Mouse (Mus musculus): ENCODE measurements around the gene Plcb3. TPM values are rescaled to one million over a fixed set of nuclear protein-coding genes. Genes with fewer than 3 reads are reported as not detected.

Plcb3 gene
- polyA plus RNA-seq, 1 experiment from 2014 or later, result 53.5 TPM

DNA sequence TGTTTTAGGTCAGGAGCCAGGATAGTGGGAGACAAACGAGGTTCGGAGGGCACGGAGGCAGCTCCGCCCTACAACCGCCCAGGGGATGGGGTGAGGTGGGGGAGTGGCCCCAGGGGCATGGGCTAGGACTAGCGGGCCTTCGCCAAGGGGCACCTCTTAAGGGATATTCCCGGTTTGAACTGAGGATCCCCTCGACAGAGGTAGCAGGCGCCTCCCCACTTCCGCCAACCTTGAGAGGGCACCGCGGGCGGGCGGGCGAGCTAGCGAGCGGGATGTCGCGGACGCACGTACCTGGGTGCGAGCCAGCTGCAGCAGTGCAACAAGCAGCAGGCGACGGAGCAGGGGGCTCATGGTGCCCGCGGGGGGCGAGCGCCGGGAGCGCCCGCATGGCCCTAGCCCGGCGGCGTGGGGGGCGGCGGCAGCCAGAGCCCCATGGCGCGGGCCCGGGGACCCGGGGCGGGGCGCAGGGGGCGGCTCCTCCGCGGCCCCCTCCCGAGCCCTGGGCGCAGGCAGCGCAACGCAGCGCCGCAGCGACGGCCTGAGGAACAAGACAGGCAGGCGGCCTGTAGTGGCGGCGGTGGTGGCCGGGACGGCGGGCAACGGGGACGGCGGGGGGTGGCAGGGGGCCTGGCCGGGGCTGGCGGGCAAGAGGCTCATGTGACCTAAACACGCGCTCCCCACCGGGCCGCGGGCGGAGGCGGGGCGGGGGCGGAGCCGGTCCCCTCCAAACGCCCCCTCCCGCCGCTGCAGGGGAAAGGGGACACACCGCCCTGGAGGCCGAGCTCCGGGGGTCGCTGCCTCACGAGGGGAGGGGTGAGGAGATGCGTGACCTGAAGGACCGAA, 11.0 kb upstream of the Plcb3 start, which contains the start of gene Vegfb:
Vegfb (minus strand) TSS at position 591 of the 843 bp plus-strand sequence.
- ATAC-seq (ENCODE audit: borderline replicate concordance, extremely low read depth, low FRiP score, low TSS enrichment), result peak; percentile 62
- peaks cover 26% of the 10 kb centered on the region for H3K4me1 ChIP-seq
- peak within 1 kb of the TSS; percentile 93 for H3K4me3 ChIP-seq
- peak within 1 kb of the TSS; percentile 92 for H3K27ac ChIP-seq
- peaks cover 25% of the 10 kb centered on the region for H3K36me3 ChIP-seq
- under 1% methylated on average over 64 of the region's 85 CpGs for whole genome bisulfite sequencing
- H3K27me3 ChIP-seq, result no peaks in the 10 kb centered on the region
- peak within 1 kb of the TSS; percentile 95 for H3K9ac ChIP-seq
- H3K4me2 ChIP-seq, result peak within 1 kb of the TSS; percentile 89
- no peaks in the 10 kb centered on the region for H3K9me3 ChIP-seq

DNA sequence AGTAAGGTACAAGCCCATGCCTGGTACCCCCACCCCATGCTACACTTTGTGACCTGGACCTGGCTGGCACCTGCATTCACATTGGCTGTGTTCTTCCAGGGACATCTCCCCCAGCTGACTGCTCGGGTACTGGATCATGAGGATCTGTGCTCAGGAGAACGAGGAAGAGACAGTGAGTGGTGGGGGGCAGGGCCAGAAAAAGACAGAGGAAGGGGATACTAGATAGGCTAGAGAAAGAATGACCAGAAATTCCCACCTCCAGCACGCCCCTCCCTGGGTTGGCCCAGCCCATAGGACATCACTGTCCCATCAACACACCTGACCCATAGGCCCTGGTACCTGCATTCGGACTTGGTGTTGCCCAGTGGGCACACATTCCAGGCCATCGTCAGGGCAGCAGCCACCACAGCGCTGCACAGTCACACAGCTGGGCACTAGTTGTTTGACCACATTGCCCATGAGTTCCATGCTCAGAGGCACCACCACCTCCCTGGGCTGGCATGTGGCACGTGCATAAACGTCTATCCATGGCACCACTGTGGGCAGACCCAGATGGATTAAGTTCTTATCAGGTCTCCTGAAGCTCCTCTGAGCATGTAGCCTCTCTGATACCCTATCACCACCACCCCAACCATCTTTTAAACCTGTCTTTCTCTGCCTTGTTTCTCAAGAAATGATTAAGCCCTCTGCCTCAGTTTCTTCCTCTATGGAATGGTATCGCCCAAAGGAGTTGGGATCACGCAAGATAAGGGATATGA, 9.9 kb upstream of the Plcb3 start:
- H3K27ac ChIP-seq, result no peak overlapping the region
- peak overlapping the region; percentile 95; the same call in 1 of the 2 replicates for H3K9ac ChIP-seq
- ATAC-seq (ENCODE audit: borderline replicate concordance, extremely low read depth, low FRiP score, low TSS enrichment), result no peak
- H3K36me3 ChIP-seq, result peaks cover 28% of the 10 kb centered on the region
- WGBS, result 72% methylated on average over 10 of the region's 10 CpGs
- H3K4me3 ChIP-seq, result peak overlapping the region; percentile 93
- peak overlapping the region; percentile 89 for H3K4me2 ChIP-seq
- peaks cover 26% of the 10 kb centered on the region for H3K4me1 ChIP-seq
- no peaks in the 10 kb centered on the region for H3K27me3 ChIP-seq
- no peaks in the 10 kb centered on the region for H3K9me3 ChIP-seq

DNA sequence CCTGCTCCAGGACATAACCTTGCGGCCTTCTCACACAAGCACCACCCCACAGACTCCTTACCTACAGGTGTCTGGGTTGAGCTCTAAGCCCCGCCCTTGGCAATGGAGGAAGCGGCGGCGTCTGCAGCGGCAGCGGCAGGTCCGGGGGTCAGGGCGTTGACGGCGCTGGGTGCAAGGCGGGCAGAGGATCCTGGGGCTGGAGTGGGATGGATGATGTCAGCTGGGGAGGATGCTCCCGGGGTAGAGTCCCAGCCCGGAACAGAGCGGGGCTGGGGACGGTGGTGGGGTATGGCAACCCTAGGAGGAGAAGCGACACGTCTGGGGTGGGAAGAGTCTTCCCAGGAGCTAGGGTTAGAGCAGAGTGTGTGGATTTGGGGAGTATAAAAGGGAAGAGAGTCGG, 9.0 kb upstream of the Plcb3 start:
- no peak overlapping the region for H3K9ac ChIP-seq
- H3K27me3 ChIP-seq, result no peaks in the 10 kb centered on the region
- H3K4me1 ChIP-seq, result peaks cover 30% of the 10 kb centered on the region
- 87% methylated on average over 19 of the region's 19 CpGs for WGBS
- no peak overlapping the region for H3K4me3 ChIP-seq
- peaks cover 28% of the 10 kb centered on the region for H3K36me3 ChIP-seq
- no peaks in the 10 kb centered on the region for H3K9me3 ChIP-seq
- H3K4me2 ChIP-seq, result no peak overlapping the region
- no peak for ATAC-seq (ENCODE audit: borderline replicate concordance, extremely low read depth, low FRiP score, low TSS enrichment)
- H3K27ac ChIP-seq, result no peak overlapping the region

DNA sequence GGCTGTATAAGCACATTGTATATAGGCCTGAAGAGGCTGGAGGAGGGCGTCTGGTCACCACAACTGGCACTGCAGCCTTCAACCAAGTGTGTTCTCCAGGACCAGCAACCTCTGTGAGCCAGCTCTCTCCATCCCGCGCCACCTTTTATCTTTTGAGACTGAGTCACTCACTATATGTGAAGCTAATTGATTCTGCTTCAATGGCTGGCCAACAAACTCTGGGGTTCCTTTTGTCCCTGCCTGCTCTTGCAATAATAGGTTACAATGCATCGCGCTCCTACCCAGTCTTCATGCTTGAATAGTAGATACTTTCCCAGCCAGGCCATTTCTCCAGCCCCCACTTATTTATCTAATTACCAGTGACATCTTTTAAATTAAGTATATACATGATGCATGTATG, 7.4 kb upstream of the Plcb3 start:
- 91% methylated on average over 5 of the region's 5 CpGs for WGBS
- H3K4me3 ChIP-seq, result no peak overlapping the region
- no peaks in the 10 kb centered on the region for H3K9me3 ChIP-seq
- ATAC-seq (ENCODE audit: borderline replicate concordance, extremely low read depth, low FRiP score, low TSS enrichment), result no peak
- H3K36me3 ChIP-seq, result peaks cover 28% of the 10 kb centered on the region
- H3K27ac ChIP-seq, result no peak overlapping the region
- H3K4me1 ChIP-seq, result peaks cover 37% of the 10 kb centered on the region
- no peak overlapping the region for H3K4me2 ChIP-seq
- H3K27me3 ChIP-seq, result no peaks in the 10 kb centered on the region
- H3K9ac ChIP-seq, result no peak overlapping the region

DNA sequence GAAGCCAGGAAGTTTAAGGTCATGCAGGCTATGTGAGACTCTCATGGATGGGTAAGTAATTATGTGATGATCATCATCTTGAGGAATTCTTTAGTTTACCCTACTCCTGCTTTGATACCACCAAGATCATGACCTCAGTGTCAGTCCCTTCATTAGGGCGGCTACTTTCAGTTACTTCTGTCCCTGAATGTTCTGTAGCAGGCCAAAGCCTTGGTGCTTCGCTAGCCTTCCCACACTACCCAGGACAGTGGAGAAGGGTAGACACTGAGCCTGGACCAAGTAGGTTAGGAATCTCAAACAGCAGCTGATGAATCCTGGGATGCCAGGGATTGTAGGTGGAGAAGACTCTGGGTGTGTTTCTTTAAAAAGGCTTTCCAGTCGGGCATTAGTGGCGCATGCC, 5.2 kb upstream of the Plcb3 start:
- WGBS, result 86% methylated on average over 4 of the region's 4 CpGs
- Histone ChIP-seq H3K4me2 (peak overlapping the region; percentile 78; the same call in 1 of the 2 replicates), H3K27me3 (no peaks in the 10 kb centered on the region), H3K36me3 (peaks cover 46% of the 10 kb centered on the region), H3K9me3 (no peaks in the 10 kb centered on the region), H3K27ac (no peak overlapping the region), H3K9ac (peak overlapping the region; percentile 87), H3K4me3 (peak overlapping the region; percentile 82; the same call in 1 of the 2 replicates), H3K4me1 (peaks cover 41% of the 10 kb centered on the region)
- ATAC-seq (ENCODE audit: borderline replicate concordance, extremely low read depth, low FRiP score, low TSS enrichment), result no peak

DNA sequence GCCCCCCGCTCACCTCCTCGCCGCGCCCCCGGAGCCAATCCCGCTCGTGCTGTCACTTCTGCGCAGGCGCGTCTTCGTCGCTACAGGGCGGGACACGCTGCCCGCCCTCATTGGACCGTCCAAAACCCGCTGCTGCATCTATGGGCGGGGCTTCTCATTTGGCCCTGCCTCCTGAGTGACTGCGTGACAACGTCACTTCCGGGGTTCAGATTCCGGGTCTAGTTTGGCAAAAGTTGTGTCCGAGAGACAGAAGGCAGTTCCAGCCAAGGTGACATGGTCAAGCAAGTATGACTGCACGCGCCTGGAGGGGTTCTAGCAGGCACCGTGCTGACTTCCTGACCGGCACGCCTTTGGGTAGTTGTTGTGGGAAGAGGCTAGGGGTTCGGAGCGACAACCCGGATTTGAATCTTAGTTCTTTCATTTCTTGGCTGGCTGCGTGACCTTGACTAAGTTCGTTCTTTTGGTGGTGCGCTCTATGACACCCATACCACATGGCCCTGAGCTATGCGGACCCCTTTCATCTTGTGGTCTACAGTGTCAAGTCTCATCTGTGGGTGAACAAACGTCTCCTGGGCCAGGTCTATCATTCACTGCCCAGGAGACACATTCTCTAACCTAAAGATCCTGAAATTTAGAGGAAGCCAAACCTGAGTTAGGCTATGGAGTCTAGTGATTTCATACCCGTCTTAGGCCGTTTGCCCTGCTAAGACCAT, 4.3 kb upstream of the Plcb3 start, which contains the start of gene Fkbp2:
Fkbp2 (minus strand) TSS at position 121 of the 713 bp plus-strand sequence.
- Histone ChIP-seq H3K9ac (peak within 1 kb of the TSS; percentile 87), H3K36me3 (peaks cover 46% of the 10 kb centered on the region), H3K27ac (peak within 1 kb of the TSS; percentile 95), H3K4me1 (peaks cover 41% of the 10 kb centered on the region), H3K4me3 (peak within 1 kb of the TSS; percentile 82), H3K4me2 (peak within 1 kb of the TSS; percentile 78), H3K27me3 (no peaks in the 10 kb centered on the region), H3K9me3 (no peaks in the 10 kb centered on the region)
- peak; percentile 91 for ATAC-seq (ENCODE audit: borderline replicate concordance, extremely low read depth, low FRiP score, low TSS enrichment)
- 1% methylated on average over 38 of the region's 38 CpGs for WGBS

DNA sequence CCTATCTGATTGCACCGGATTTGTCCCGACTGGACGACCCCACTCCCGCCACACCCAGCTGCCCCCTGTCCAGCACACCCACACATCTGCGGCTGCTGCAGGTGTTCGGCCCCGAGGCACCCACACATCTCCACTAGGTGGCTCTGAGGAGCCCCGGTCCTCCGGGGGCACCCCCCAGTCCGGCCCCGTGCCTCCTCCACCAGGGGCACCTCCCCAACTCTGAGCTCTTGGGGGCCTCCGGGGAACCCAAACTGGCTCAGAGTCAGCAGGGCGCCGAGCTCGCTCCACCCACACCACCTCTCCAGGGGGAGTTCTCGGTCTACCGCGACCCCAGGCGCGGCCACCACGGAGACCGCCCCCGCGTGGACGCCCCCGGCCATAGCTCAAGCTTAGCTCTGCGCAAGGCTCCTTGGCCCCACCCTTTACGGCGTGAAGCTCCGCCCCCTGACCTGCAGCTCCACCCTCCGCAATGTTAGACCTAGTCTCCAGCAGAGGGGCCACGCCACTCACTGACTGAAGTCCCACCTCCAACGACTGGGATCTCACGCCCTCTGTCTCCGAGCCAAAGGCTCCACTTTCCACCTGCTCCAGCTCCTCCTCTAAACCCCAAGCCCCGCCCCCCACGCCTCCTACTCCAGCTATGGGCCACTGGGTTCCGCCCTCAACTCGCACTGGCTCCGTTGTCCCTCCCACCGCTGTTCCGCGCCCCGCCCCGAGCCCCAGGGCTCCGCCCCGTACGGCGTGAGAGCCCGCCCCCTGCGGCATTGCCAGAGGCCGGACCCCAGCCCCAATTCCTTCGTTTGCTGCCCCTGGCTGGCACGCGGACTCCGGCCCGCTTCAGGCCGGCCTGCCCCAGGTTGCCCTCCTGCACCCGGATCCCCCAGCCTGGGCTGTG, 3.5 kb upstream of the Plcb3 start:
- under 1% methylated on average over 59 of the region's 59 CpGs for WGBS
- peak overlapping the region; percentile 95 for H3K27ac ChIP-seq
- ATAC-seq (ENCODE audit: borderline replicate concordance, extremely low read depth, low FRiP score, low TSS enrichment), result peak; percentile 92
- peaks cover 39% of the 10 kb centered on the region for H3K36me3 ChIP-seq
- H3K9me3 ChIP-seq, result no peaks in the 10 kb centered on the region
- peak overlapping the region; percentile 82 for H3K4me3 ChIP-seq
- H3K4me2 ChIP-seq, result peak overlapping the region; percentile 78
- peaks cover 41% of the 10 kb centered on the region for H3K4me1 ChIP-seq
- H3K27me3 ChIP-seq, result no peaks in the 10 kb centered on the region
- H3K9ac ChIP-seq, result peak overlapping the region; percentile 87

DNA sequence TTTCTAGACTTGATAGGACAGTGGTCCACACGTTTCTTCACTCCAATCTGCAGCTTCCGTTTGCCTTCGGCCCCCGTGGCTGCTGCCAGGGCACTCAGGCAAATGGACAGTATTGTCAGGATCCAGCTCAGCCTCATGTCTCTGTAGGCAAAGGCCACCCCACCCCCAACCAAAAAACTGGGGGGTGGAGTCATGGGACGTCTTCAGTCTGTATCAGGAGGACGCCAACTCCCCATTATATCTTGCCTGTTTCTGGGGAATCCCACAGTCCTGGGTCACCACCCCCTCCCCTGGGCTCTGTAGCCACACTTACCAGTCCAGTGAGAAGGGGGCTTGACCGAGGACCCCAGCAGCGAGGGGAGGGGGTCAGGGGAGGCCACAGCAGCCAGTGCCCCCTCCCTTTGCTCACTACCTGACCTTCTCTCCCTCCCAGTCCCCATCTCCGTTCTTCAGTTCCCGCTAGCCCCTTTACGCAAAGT, 2.8 kb upstream of the Plcb3 start:
- no peak for ATAC-seq (ENCODE audit: borderline replicate concordance, extremely low read depth, low FRiP score, low TSS enrichment)
- H3K4me1 ChIP-seq, result peaks cover 42% of the 10 kb centered on the region
- 5% methylated on average over 11 of the region's 11 CpGs for WGBS

DNA sequence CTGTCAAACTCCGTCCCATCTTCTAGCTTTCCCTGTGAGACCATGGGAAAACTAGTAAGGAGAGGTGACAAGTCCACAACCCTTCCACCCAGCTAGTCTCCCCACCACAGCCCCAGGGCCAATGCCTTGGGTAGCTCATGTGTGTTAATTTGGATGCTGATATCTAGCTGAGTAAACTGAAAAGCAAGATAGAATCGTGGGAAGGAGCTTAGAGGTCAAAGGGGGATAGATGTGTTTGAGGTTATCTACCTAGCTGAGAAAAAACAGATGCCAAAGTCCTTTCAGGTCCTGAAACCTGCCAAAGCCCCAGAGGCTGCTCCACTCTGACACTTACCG, 2.3 kb upstream of the Plcb3 start:
- Histone ChIP-seq H3K9me3 (no peaks in the 10 kb centered on the region), H3K27ac (peak overlapping the region; percentile 95; the same call in 1 of the 2 replicates), H3K9ac (peak overlapping the region; percentile 56), H3K4me2 (peak overlapping the region; percentile 78), H3K36me3 (peaks cover 33% of the 10 kb centered on the region), H3K4me1 (peaks cover 46% of the 10 kb centered on the region), H3K4me3 (peak overlapping the region; percentile 82), H3K27me3 (no peaks in the 10 kb centered on the region)
- no peak for ATAC-seq (ENCODE audit: borderline replicate concordance, extremely low read depth, low FRiP score, low TSS enrichment)
- 36% methylated on average over 3 of the region's 3 CpGs for WGBS

More for the DNA sequence above, 2.8 kb upstream of the Plcb3 start:
- peak overlapping the region; percentile 56 for H3K9ac ChIP-seq
- peak overlapping the region; percentile 82 for H3K4me3 ChIP-seq
- H3K9me3 ChIP-seq, result no peaks in the 10 kb centered on the region
- no peaks in the 10 kb centered on the region for H3K27me3 ChIP-seq
- peaks cover 37% of the 10 kb centered on the region for H3K36me3 ChIP-seq
- peak overlapping the region; percentile 95 for H3K27ac ChIP-seq
- peak overlapping the region; percentile 78 for H3K4me2 ChIP-seq

DNA sequence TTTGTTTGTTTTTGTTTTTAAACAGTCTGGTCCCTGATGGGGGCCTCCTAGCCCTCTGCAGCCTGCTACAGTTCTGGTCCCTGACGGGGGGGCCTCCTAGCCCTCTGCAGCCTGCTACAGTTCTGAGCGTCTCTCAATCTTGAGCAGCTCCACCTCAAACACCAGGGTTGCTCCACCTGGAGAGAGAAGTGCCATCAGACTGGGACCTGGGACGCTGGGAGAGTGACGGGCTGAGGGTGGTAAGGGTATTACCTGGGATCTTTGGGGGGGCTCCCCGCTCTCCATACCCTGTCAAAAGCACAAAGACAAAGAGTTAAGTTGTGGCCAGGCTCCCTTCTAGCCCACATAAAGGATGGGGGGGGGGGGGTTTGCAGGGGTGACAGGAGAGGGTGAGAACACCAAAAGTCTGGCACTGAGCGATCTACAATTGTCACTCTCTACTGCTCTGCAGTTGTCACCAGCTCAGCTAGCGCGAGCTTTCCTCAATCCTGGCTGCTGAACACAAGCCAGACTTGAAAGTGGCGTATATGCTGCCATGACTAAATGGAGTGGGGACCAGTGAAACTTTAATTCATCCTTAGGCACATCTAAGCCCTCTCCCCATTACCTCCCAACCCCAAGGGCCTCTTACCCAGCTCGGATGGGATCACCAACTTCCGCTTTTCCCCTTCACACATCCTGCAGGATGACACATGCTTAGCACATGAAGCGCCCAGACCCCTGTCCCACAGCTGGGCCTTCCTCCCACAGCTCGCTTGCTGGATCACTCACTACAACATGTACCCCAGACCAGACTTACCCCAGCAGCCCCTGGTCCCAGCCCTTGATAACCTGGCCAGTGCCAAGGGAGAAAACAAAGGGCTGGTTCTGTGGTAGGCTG, 1.7 kb upstream of the Plcb3 start:
- no peaks in the 10 kb centered on the region for H3K9me3 ChIP-seq
- H3K4me3 ChIP-seq, result peak overlapping the region; percentile 82
- peak overlapping the region; percentile 95; the same call in 1 of the 2 replicates for H3K27ac ChIP-seq
- H3K36me3 ChIP-seq, result peaks cover 28% of the 10 kb centered on the region
- H3K27me3 ChIP-seq, result no peaks in the 10 kb centered on the region
- WGBS, result 73% methylated on average over 13 of the region's 13 CpGs
- H3K4me1 ChIP-seq, result peaks cover 47% of the 10 kb centered on the region
- peak overlapping the region; percentile 56; the same call in 1 of the 2 replicates for H3K9ac ChIP-seq
- no peak for ATAC-seq (ENCODE audit: borderline replicate concordance, extremely low read depth, low FRiP score, low TSS enrichment)
- H3K4me2 ChIP-seq, result peak overlapping the region; percentile 78
